Mouse (Mus musculus) splenic B cell, adult 2 months (primary cell): ENCODE measurements at regions not wholly inside any gene's neighbourhood (a gene's known extent, or its start where the extent isn't known, plus 50 kb on each side); places are given as distances from the start of the nearest gene placed in this dataset.

ENCODE experiments used
- DNase-seq: peaks from one replicate; pipeline ENCODE4 v3.0.0-alpha.2; 2011; ENCODE audit warnings: low read depth, low spot score
- H3K27me3 ChIP-seq: 2 replicates; pipeline ENCODE4 v1.6.1; 2012; ENCODE audit warnings: mild to moderate bottlenecking, low read length, moderate library complexity, mixed read lengths; ENCODE audit not compliant: control insufficient read depth, poor library complexity, insufficient read depth, severe bottlenecking
- H3K36me3 ChIP-seq: 2 replicates; pipeline ENCODE4 v1.6.1; 2012; ENCODE audit warnings: mild to moderate bottlenecking, low read length, moderate library complexity, mixed read lengths; ENCODE audit not compliant: control insufficient read depth, poor library complexity, insufficient read depth, severe bottlenecking

GRCm38 (mm10) chr12:35863141-35863540, 62.3 kb upstream of the Agr3 start:
- DNase-seq, result no peak
- no peaks in the 10 kb centered on the region for H3K27me3 ChIP-seq
- no peaks in the 10 kb centered on the region for H3K36me3 ChIP-seq

- no peak for DNase-seq
- Histone ChIP-seq H3K27me3 (no peaks in the 10 kb centered on the region), H3K36me3 (no peaks in the 10 kb centered on the region)
Observed at GRCm38 (mm10) chr12:35853159-35853558, 72.3 kb upstream of the Agr3 start.

GRCm38 (mm10) chr12:35846905-35847610, 78.4 kb upstream of the Agr3 start:
- H3K27me3 ChIP-seq, result no peaks in the 10 kb centered on the region
- DNase-seq, result no peak
- no peaks in the 10 kb centered on the region for H3K36me3 ChIP-seq

- Histone ChIP-seq H3K27me3 (no peaks in the 10 kb centered on the region), H3K36me3 (no peaks in the 10 kb centered on the region)
- no peak for DNase-seq
Observed at GRCm38 (mm10) chr12:35836946-35837345, 88.5 kb upstream of the Agr3 start.

GRCm38 (mm10) chr12:35833285-35833684, 92.1 kb upstream of the Agr3 start:
- H3K36me3 ChIP-seq, result no peaks in the 10 kb centered on the region
- peak; percentile 22 for DNase-seq
- H3K27me3 ChIP-seq, result no peaks in the 10 kb centered on the region

- Histone ChIP-seq H3K27me3 (no peaks in the 10 kb centered on the region), H3K36me3 (no peaks in the 10 kb centered on the region)
- DNase-seq, result no peak
Observed at GRCm38 (mm10) chr12:35831922-35832512, 93.4 kb upstream of the Agr3 start.

- H3K27me3 ChIP-seq, result no peaks in the 10 kb centered on the region
- DNase-seq, result peak; percentile 79
- H3K36me3 ChIP-seq, result no peaks in the 10 kb centered on the region
Observed at GRCm38 (mm10) chr12:35831268-35831667, 94.2 kb upstream of the Agr3 start.

- H3K27me3 ChIP-seq, result no peaks in the 10 kb centered on the region
- H3K36me3 ChIP-seq, result no peaks in the 10 kb centered on the region
- peak; percentile 51 for DNase-seq
Observed at GRCm38 (mm10) chr12:35827797-35828196, 97.6 kb upstream of the Agr3 start.

GRCm38 (mm10) chr12:35826990-35827389, 98.4 kb upstream of the Agr3 start:
- H3K27me3 ChIP-seq, result no peaks in the 10 kb centered on the region
- DNase-seq, result peak; percentile 26
- H3K36me3 ChIP-seq, result no peaks in the 10 kb centered on the region

GRCm38 (mm10) chr12:35824587-35824987, 100.8 kb upstream of the Agr3 start:
- H3K36me3 ChIP-seq, result no peaks in the 10 kb centered on the region
- H3K27me3 ChIP-seq, result no peaks in the 10 kb centered on the region
- peak; percentile 40 for DNase-seq

GRCm38 (mm10) chr12:35799261-35799660, 126.2 kb upstream of the Agr3 start:
- Histone ChIP-seq H3K36me3 (no peaks in the 10 kb centered on the region), H3K27me3 (no peaks in the 10 kb centered on the region; the same call in 1 of the 2 replicates)
- peak; percentile 88 for DNase-seq

- DNase-seq, result no peak
- Histone ChIP-seq H3K27me3 (no peaks in the 10 kb centered on the region), H3K36me3 (no peaks in the 10 kb centered on the region)
Observed at GRCm38 (mm10) chr12:35775396-35775795, 150.0 kb upstream of the Agr3 start.

- Histone ChIP-seq H3K27me3 (no peaks in the 10 kb centered on the region), H3K36me3 (no peaks in the 10 kb centered on the region)
- no peak for DNase-seq
Observed at GRCm38 (mm10) chr12:35770387-35771024, 154.9 kb upstream of the Agr3 start.

GRCm38 (mm10) chr12:35758916-35759315, 166.5 kb upstream of the Agr3 start:
- H3K27me3 ChIP-seq, result no peaks in the 10 kb centered on the region
- DNase-seq, result no peak
- H3K36me3 ChIP-seq, result no peaks in the 10 kb centered on the region

GRCm38 (mm10) chr12:35755159-35755558, 170.3 kb upstream of the Agr3 start:
- no peaks in the 10 kb centered on the region for H3K27me3 ChIP-seq
- H3K36me3 ChIP-seq, result no peaks in the 10 kb centered on the region
- no peak for DNase-seq
